Mouse (Mus musculus) embryonic fibroblast, embryonic 13.5 days (primary cell): Measurements from ENCODE around the gene Kmt2a. TPM values are rescaled to one million over a fixed set of nuclear protein-coding genes. Genes with fewer than 3 reads are reported as not detected.

Experiments used
- H3K27ac ChIP-seq: 2 replicates; pipeline ENCODE4 v1.5.1; 2012; ENCODE audit warnings: low read length, control low read depth, inconsistent platforms; ENCODE audit not compliant: insufficient read depth
- H3K4me1 ChIP-seq: 2 replicates; pipeline ENCODE4 v1.6.1; 2011; ENCODE audit warnings: low read length; ENCODE audit not compliant: control insufficient read depth, insufficient read depth
- H3K4me3 ChIP-seq: 2 replicates; pipeline ENCODE4 v1.5.1; 2011; ENCODE audit warnings: mild to moderate bottlenecking, control low read depth, low read length; ENCODE audit not compliant: insufficient read depth
- CTCF ChIP-seq: IDR thresholded peaks from 2 replicates; pipeline ENCODE4 v1.5.1; 2011; ENCODE audit warnings: mild to moderate bottlenecking, control low read depth, low read length, moderate library complexity, borderline replicate concordance; ENCODE audit not compliant: insufficient read depth
- POLR2A ChIP-seq: IDR thresholded peaks from 2 replicates; pipeline ENCODE4 v1.6.1; 2011; ENCODE audit warnings: low read depth, mild to moderate bottlenecking, control low read depth, low read length, moderate library complexity
- polyA plus RNA-seq: library from polyadenylated mRNA; stranded (reverse); fragments of >200 nt; gene quantifications from 2 replicates; pipeline ENCODE4 v1.2.4, GENCODE M21; 2011; ENCODE audit warnings: low read depth; ENCODE audit not compliant: missing spikeins, insufficient read length

Gene Kmt2a
- polyA plus RNA-seq, 1 experiment: 32.1 TPM

- H3K27ac ChIP-seq: no peak overlapping the region
- TF ChIP-seq POLR2A (no peak), CTCF (no peak)
Measured at GRCm38 (mm10) chr9:44900402-44900801, 19.3 kb upstream of the Kmt2a start.

GRCm38 (mm10) chr9:44899716-44900115 lies 18.6 kb upstream of the Kmt2a start:
- TF ChIP-seq POLR2A (no peak), CTCF (no peak)
- H3K4me1 ChIP-seq: peaks cover 10% of the 10 kb centered on the region
- H3K27ac ChIP-seq: no peak overlapping the region
- H3K4me3 ChIP-seq: no peak overlapping the region

More at GRCm38 (mm10) chr9:44900402-44900801, 19.3 kb upstream of the Kmt2a start:
- H3K4me3 ChIP-seq: no peak overlapping the region
- peaks cover 12% of the 10 kb centered on the region for H3K4me1 ChIP-seq

- Histone ChIP-seq H3K27ac (no peak overlapping the region), H3K4me1 (peaks cover 5% of the 10 kb centered on the region; the same call in 1 of the 2 replicates), H3K4me3 (no peak overlapping the region)
- TF ChIP-seq CTCF (no peak), POLR2A (no peak)
Measured at GRCm38 (mm10) chr9:44897024-44897423, 15.9 kb upstream of the Kmt2a start.

GRCm38 (mm10) chr9:44892664-44893063 lies 11.6 kb upstream of the Kmt2a start:
- Histone ChIP-seq H3K27ac (no peak overlapping the region), H3K4me1 (peaks cover 5% of the 10 kb centered on the region; the same call in 1 of the 2 replicates), H3K4me3 (no peak overlapping the region)
- TF ChIP-seq CTCF (no peak), POLR2A (no peak)

- no peak overlapping the region for H3K27ac ChIP-seq
- no peak for TF ChIP-seq CTCF
- no peak for TF ChIP-seq POLR2A
- H3K4me3 ChIP-seq: no peak overlapping the region
- peaks cover 5% of the 10 kb centered on the region; the same call in 1 of the 2 replicates for H3K4me1 ChIP-seq
Measured at GRCm38 (mm10) chr9:44891210-44891609, 10.1 kb upstream of the Kmt2a start.

GRCm38 (mm10) chr9:44890122-44890521 lies 9.0 kb upstream of the Kmt2a start:
- H3K27ac ChIP-seq: no peak overlapping the region
- H3K4me3 ChIP-seq: no peak overlapping the region
- peaks cover 5% of the 10 kb centered on the region; the same call in 1 of the 2 replicates for H3K4me1 ChIP-seq
- TF ChIP-seq CTCF (no peak), POLR2A (no peak)

- H3K4me3 ChIP-seq: no peak overlapping the region
- H3K27ac ChIP-seq: no peak overlapping the region
- peaks cover 5% of the 10 kb centered on the region; the same call in 1 of the 2 replicates for H3K4me1 ChIP-seq
- TF ChIP-seq CTCF: no peak
- TF ChIP-seq POLR2A: no peak
Measured at GRCm38 (mm10) chr9:44888114-44888624, 7.1 kb upstream of the Kmt2a start.

GRCm38 (mm10) chr9:44882981-44883569 lies 2.0 kb upstream of the Kmt2a start:
- H3K4me1 ChIP-seq: peaks cover 2% of the 10 kb centered on the region; the same call in 1 of the 2 replicates
- no peak overlapping the region for H3K27ac ChIP-seq
- TF ChIP-seq CTCF (no peak), POLR2A (no peak)
- peak overlapping the region; percentile 96 for H3K4me3 ChIP-seq

GRCm38 (mm10) chr9:44882436-44882980 lies 1.4 kb upstream of the Kmt2a start:
- no peak for TF ChIP-seq POLR2A
- 0 out of 2 replicates have a peak, but pooled peaks have one; percentile 6 for TF ChIP-seq CTCF
- Histone ChIP-seq H3K27ac (no peak overlapping the region), H3K4me3 (peak overlapping the region; percentile 96), H3K4me1 (peaks cover 4% of the 10 kb centered on the region; the same call in 1 of the 2 replicates)

GRCm38 (mm10) chr9:44881941-44882435 lies 892 bp upstream of the Kmt2a start:
- Histone ChIP-seq H3K4me1 (peaks cover 8% of the 10 kb centered on the region), H3K27ac (peak overlapping the region; percentile 94), H3K4me3 (peak overlapping the region; percentile 96)
- TF ChIP-seq POLR2A (peak; percentile 96), CTCF (no peak)
